Mouse (Mus musculus): ENCODE measurements around the gene Scaper.

DNA sequence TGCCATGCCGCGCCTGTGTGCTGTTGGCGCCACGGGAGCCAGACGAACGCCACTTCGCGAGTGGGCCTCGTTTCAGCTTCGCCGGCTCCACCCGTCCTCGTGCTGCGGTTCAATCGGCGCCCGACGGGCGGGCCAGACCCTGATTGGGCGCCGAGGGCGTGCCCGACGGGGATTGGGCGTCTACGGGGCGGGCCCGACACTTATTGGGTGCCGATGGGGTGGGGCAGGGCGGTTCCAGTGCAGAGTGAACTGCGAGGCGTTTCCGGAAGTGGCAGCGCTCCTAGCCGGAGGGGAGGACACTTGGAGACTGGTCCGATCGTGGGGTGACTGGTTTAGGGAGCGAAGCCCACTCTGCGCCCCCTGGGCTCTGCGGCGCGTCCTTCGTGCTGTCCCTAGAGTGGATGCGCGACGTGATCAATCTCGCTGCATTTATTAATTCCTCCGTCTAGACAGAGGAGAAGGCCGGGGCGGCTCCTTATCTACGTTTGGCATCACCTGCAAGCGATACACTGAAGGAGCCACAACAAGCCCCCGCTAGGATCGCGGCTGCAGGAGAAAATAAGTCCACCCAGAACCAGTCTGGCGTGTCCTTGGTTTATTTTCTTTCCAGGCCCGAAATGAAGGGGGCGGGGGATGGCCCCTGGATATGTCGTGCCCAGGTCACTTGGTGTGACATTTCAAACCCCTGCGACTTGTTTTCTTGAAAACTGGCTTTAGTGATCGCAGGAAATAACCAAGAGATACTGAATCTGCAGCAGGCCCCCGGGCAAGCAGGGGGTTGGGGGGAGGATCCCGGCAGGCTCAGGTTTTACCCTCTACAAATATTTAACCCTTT is 391.5 kb downstream of the Scaper start:
- TF ChIP-seq GATA1 (IDR thresholded peaks at IDR 0.05; ENCODE audit: borderline replicate concordance, low read length), result no peak
- no peak for TF ChIP-seq FLI1 (IDR thresholded peaks at IDR 0.05; ENCODE audit: low read length)
